Mouse (Mus musculus): ENCODE measurements around the gene Fhit. TPM values are rescaled to one million over a fixed set of nuclear protein-coding genes. Genes with fewer than 3 reads are reported as not detected.

The Fhit gene
- polyA plus RNA-seq, 1 experiment from 2014 or later: 4.1 TPM

DNA sequence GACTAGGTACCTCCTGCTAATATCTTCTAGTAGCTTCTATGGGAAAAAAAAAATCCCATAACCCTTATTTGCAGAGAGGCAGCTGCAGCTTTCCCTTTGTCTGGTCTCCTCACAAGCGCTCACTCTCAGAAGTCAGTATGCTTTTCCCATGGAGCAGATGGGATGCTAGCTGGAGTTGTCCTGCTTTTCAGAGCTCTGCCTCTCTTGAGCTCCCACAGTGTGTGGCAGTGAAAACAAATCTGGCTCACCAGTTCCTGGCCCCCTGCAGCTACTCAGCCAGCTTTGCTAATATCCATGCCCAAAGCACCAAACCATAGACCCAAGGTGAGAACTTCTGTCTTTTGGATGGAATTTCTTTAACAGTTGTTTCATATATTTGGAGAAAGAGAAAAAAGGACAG is 1510.4 kb downstream of the Fhit start:
- Histone ChIP-seq H3K4me1 (replicated peaks) (no peaks in the 10 kb centered on the region), H3K27ac (no peak overlapping the region), H3K9ac (no peak overlapping the region), H3K9me3 (replicated peaks) (no peaks in the 10 kb centered on the region), H3K4me3 (no peak overlapping the region), H3K27me3 (no peaks in the 10 kb centered on the region), H3K36me3 (no peaks in the 10 kb centered on the region), H3K4me2 (no peak overlapping the region)
- WGBS: 91% methylated on average over 1 of the region's 1 CpGs
- ATAC-seq (replicated peaks; ENCODE audit: insufficient number of reproducible peaks, insufficient read depth, low FRiP score, low read depth): no peak

GRCm38 (mm10) chr14:9648416-9648815 is 1513.4 kb downstream of the Fhit start:
- Histone ChIP-seq H3K27ac (no peak overlapping the region), H3K9me3 (replicated peaks) (no peaks in the 10 kb centered on the region), H3K36me3 (no peaks in the 10 kb centered on the region), H3K9ac (no peak overlapping the region), H3K4me3 (no peak overlapping the region), H3K4me2 (no peak overlapping the region), H3K27me3 (no peaks in the 10 kb centered on the region), H3K4me1 (replicated peaks) (no peaks in the 10 kb centered on the region)
- no peak for ATAC-seq (replicated peaks; ENCODE audit: insufficient number of reproducible peaks, insufficient read depth, low FRiP score, low read depth)
- WGBS: 78% methylated on average over 1 of the region's 1 CpGs

DNA sequence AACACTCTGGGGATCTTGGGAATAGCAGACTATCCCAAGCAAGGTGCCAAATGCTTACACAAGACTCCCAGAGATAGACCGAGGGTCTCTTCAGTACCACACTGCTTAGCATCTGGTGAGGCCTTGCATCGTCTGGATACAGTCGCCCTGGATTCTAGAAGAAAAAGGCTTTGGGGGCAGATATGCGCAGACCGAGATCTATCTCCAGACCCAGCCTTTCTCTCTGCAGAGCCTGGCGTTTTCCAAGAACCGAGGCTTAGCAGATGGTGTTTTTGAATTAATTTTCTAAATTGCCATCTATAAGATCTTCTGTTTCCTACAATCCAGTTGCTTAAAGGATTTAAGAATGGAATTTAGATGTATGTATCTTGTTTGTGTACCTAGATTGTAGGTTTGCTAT is 1515.6 kb downstream of the Fhit start:
- Histone ChIP-seq H3K27ac (no peak overlapping the region), H3K9me3 (replicated peaks) (no peaks in the 10 kb centered on the region), H3K4me2 (no peak overlapping the region), H3K36me3 (no peaks in the 10 kb centered on the region), H3K4me3 (no peak overlapping the region), H3K27me3 (no peaks in the 10 kb centered on the region), H3K9ac (no peak overlapping the region), H3K4me1 (replicated peaks) (no peaks in the 10 kb centered on the region; the same call in 1 of the 2 replicates)
- 83% methylated on average over 7 of the region's 7 CpGs for WGBS
- ATAC-seq (replicated peaks; ENCODE audit: insufficient number of reproducible peaks, insufficient read depth, low FRiP score, low read depth): no peak

DNA sequence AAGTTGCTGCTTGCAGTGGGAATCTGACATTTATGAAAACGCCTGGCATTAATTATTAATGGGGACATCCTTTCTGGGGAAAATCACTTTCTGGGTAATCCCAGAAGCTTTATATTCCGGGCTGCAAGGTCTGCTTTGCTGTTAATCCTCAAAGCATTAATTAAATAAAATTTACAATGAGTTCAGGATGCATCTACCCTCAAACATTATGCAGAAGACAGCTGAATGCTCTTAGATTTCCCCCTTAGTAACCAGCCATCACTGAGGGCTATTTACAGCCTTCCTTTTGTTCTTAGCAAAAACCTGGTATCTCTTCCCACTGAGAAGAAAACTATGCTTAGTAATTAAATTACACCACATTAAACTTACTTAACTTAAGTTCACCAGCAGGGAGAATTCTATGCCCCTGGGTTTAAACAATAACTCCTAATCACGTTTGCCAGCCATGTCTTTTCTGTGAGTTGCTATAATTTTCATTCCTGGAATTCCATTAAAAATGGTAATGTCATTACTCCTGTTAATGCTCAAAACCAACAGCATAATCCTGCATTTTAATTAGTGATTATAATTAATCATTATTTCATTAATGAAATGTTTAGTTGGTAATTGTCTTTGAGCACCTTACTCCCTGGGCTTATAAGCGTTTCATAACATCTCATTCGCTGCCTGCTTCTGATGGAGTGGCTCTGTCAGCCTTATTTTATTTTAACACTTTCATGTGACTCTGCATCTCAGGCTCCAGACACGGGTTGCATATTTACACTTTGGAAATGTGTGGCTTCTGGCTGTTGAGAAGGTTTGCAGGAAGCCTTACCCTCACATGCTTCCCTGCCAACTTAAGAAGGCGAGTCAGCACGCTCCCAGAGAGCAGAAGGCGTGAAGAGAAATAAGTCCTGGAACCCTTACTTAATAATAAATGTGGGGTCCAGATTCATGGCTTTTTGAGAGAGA is 1517.3 kb downstream of the Fhit start:
- no peak overlapping the region for H3K9ac ChIP-seq
- H3K27ac ChIP-seq: no peak overlapping the region
- H3K9me3 ChIP-seq (replicated peaks): no peaks in the 10 kb centered on the region
- H3K36me3 ChIP-seq: no peaks in the 10 kb centered on the region
- ATAC-seq (replicated peaks; ENCODE audit: insufficient number of reproducible peaks, insufficient read depth, low FRiP score, low read depth): no peak
- 61% methylated on average over 9 of the region's 9 CpGs for WGBS
- H3K27me3 ChIP-seq: no peaks in the 10 kb centered on the region
- no peak overlapping the region for H3K4me2 ChIP-seq
- no peaks in the 10 kb centered on the region; the same call in 1 of the 2 replicates for H3K4me1 ChIP-seq (replicated peaks)
- H3K4me3 ChIP-seq: no peak overlapping the region

GRCm38 (mm10) chr14:9643700-9644099 is 1518.1 kb downstream of the Fhit start:
- Histone ChIP-seq H3K36me3 (no peaks in the 10 kb centered on the region), H3K4me1 (replicated peaks) (no peaks in the 10 kb centered on the region; the same call in 1 of the 2 replicates), H3K27me3 (no peaks in the 10 kb centered on the region), H3K4me2 (no peak overlapping the region), H3K27ac (no peak overlapping the region), H3K9me3 (replicated peaks) (no peaks in the 10 kb centered on the region), H3K9ac (no peak overlapping the region), H3K4me3 (no peak overlapping the region)
- 76% methylated on average over 7 of the region's 7 CpGs for WGBS
- ATAC-seq (replicated peaks; ENCODE audit: insufficient number of reproducible peaks, insufficient read depth, low FRiP score, low read depth): no peak

DNA sequence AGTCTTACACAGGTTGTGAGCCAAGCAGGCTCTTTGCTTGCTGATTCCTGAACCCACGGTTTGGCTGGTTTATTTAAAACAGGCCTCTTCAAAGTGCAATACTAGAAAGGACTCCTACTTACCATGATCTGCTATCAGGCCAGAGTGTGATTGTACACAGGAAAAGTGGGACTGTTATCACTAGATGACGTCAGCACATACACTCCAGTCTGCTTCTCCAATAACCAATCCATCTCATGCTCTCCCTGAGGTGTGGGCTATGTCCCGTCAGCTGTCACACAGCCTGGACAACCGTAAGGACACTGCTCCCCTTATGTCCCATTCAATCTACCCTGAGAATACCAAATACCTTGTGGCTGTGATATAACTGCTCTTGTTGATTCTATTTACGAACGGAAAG is 1519.2 kb downstream of the Fhit start:
- H3K27me3 ChIP-seq: no peaks in the 10 kb centered on the region

DNA sequence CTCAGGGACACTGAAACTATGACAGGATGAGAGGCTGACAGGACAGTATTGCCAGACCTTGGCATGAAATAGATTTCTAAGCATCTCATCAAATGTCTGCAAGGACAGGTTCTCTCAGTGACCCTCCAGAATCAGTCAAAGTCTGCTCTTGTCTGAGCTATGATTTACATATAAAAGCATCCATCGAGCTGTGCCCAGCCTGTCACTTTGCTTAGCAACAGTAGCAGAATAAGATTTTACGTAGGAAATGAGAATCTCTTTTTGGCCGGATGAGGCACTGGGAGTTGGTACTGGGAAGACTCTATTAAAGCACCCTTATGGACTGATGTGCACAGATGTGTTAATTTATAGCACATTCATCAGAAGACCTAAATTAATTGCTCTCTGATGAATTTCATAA is 1519.8 kb downstream of the Fhit start:
- no peak overlapping the region for H3K9ac ChIP-seq
- H3K9me3 ChIP-seq (replicated peaks): no peaks in the 10 kb centered on the region
- WGBS: 80% methylated on average over 3 of the region's 3 CpGs
- no peaks in the 10 kb centered on the region for H3K27me3 ChIP-seq
- no peak for ATAC-seq (replicated peaks; ENCODE audit: insufficient number of reproducible peaks, insufficient read depth, low FRiP score, low read depth)
- no peak overlapping the region for H3K4me3 ChIP-seq
- no peak overlapping the region for H3K27ac ChIP-seq
- H3K36me3 ChIP-seq: no peaks in the 10 kb centered on the region
- H3K4me1 ChIP-seq (replicated peaks): no peaks in the 10 kb centered on the region; the same call in 1 of the 2 replicates
- no peak overlapping the region for H3K4me2 ChIP-seq

More for the DNA sequence above, 1519.2 kb downstream of the Fhit start:
- H3K9ac ChIP-seq: no peak overlapping the region
- H3K9me3 ChIP-seq (replicated peaks): no peaks in the 10 kb centered on the region
- no peak for ATAC-seq (replicated peaks; ENCODE audit: insufficient number of reproducible peaks, insufficient read depth, low FRiP score, low read depth)
- no peaks in the 10 kb centered on the region; the same call in 1 of the 2 replicates for H3K4me1 ChIP-seq (replicated peaks)
- no peak overlapping the region for H3K4me3 ChIP-seq
- no peak overlapping the region for H3K27ac ChIP-seq
- WGBS: 37% methylated on average over 6 of the region's 6 CpGs
- no peak overlapping the region for H3K4me2 ChIP-seq
- no peaks in the 10 kb centered on the region for H3K36me3 ChIP-seq

DNA sequence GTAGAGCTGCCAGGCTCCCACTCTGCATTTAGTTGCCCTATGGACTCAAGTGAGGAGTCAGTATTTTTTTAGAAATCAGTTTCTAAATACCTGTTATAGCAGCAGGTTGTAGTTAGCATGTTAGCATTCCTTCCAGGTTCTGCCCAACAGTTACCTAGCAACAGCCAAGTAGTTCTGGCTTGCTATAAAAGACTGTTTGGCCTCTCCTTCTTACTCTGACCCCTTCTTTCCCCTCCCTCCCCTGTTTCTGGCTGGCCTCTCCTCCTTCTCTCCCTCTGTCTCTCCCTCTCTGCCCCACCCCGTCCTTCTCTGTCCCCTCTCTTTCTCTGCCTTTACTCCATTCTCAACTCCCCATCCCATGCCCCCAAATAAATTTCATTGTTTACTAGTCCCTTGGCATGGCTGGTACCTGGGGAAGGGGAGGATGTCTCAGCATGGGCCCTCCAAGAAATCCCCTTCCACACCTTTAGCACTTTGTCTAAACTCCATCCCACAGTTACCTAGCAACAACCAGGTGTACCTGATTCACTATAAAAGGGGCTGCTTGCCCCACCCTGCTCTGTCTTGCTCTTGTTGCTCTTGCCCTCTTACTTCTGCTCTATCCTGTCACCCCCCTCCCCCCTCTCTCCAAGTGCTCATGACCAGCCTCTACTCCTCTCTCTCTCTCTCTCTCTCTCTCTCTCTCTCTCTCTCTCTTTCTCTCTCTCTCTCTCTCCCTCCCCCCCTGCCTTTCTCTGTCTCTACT is 1527.4 kb downstream of the Fhit start:
- Histone ChIP-seq H3K27me3 (no peaks in the 10 kb centered on the region), H3K36me3 (no peaks in the 10 kb centered on the region), H3K4me3 (no peak overlapping the region), H3K27ac (no peak overlapping the region), H3K4me2 (no peak overlapping the region), H3K4me1 (replicated peaks) (no peaks in the 10 kb centered on the region), H3K9ac (no peak overlapping the region), H3K9me3 (replicated peaks) (no peaks in the 10 kb centered on the region)
- 53% methylated on average over 1 of the region's 1 CpGs for WGBS
- ATAC-seq (replicated peaks; ENCODE audit: insufficient number of reproducible peaks, insufficient read depth, low FRiP score, low read depth): no peak

- no peak overlapping the region for H3K4me2 ChIP-seq
- no peak overlapping the region for H3K27ac ChIP-seq
- no peak for ATAC-seq (replicated peaks; ENCODE audit: insufficient number of reproducible peaks, insufficient read depth, low FRiP score, low read depth)
- H3K27me3 ChIP-seq: no peaks in the 10 kb centered on the region
- no peaks in the 10 kb centered on the region for H3K9me3 ChIP-seq (replicated peaks)
- H3K36me3 ChIP-seq: no peaks in the 10 kb centered on the region
- no peak overlapping the region for H3K9ac ChIP-seq
- WGBS: 49% methylated on average over 3 of the region's 3 CpGs
- no peak overlapping the region for H3K4me3 ChIP-seq
- no peaks in the 10 kb centered on the region for H3K4me1 ChIP-seq (replicated peaks)
Observed at GRCm38 (mm10) chr14:9632537-9632936, 1529.3 kb downstream of the Fhit start.

GRCm38 (mm10) chr14:9623219-9624043 is 1538.4 kb downstream of the Fhit start:
- Histone ChIP-seq H3K9me3 (replicated peaks) (no peaks in the 10 kb centered on the region), H3K4me1 (replicated peaks) (peaks cover 3% of the 10 kb centered on the region; the same call in 1 of the 2 replicates), H3K27me3 (no peaks in the 10 kb centered on the region), H3K27ac (no peak overlapping the region), H3K4me3 (no peak overlapping the region), H3K4me2 (no peak overlapping the region), H3K9ac (no peak overlapping the region), H3K36me3 (no peaks in the 10 kb centered on the region)
- no peak for ATAC-seq (replicated peaks; ENCODE audit: insufficient number of reproducible peaks, insufficient read depth, low FRiP score, low read depth)
- WGBS: 82% methylated on average over 6 of the region's 6 CpGs

Data from heart, embryonic 15.5 days (tissue).